In genomic region chr11:60178005-60178404, GRCm38 (mm10) we compare ENCODE assay signal across 8 mouse cellular contexts. TPM values are rescaled to one million over a fixed set of nuclear protein-coding genes. Genes with fewer than 3 reads are reported as not detected.
DNase-seq lines count a peak whose midpoint lies in the region; ATAC-seq and TF ChIP-seq lines count a peak whose summit lies in the region.

No protein-coding gene starts in this region.

- H3K4me1 ChIP-seq in heart, embryonic 16.5 days (ENCODE audit: control insufficient read depth, insufficient read depth, low read length) = peaks cover 75% of the 10 kb centered on the region
- H3K4me1 ChIP-seq in embryonic facial prominence, embryonic 10.5 days = peaks cover 99% of the 10 kb centered on the region
- H3K4me1 ChIP-seq in forebrain, postnatal 0 days (ENCODE audit: insufficient read depth) = peaks cover 48% of the 10 kb centered on the region
- peaks cover 91% of the 10 kb centered on the region for H3K4me1 ChIP-seq in midbrain, embryonic 13.5 days (replicated peaks)
- H3K4me1 ChIP-seq in lung, adult 2 months (ENCODE audit: control insufficient read depth, insufficient read depth, low read length) = peaks cover 13% of the 10 kb centered on the region

- peak overlapping the region; percentile 99 for H3K27ac ChIP-seq in heart, embryonic 16.5 days (ENCODE audit: low read length)
- peak overlapping the region; percentile 93 for H3K27ac ChIP-seq in embryonic facial prominence, embryonic 10.5 days (replicated peaks)
- peak overlapping the region; percentile 99 for H3K27ac ChIP-seq in forebrain, postnatal 0 days (ENCODE audit: low read depth, low read length)
- H3K27ac ChIP-seq in midbrain, embryonic 13.5 days = peak overlapping the region; percentile 99

- intact Hi-C loops in heart, postnatal 36 days (cut with DNase I) = no loop called here

- no peak overlapping the region for H3K4me3 ChIP-seq in heart, embryonic 16.5 days (ENCODE audit: low read length)
- peak overlapping the region; percentile 80 for H3K4me3 ChIP-seq in embryonic facial prominence, embryonic 10.5 days
- peak overlapping the region; percentile 69; the same call in 1 of the 2 replicates for H3K4me3 ChIP-seq in forebrain, postnatal 0 days (ENCODE audit: low read depth, low read length)
- H3K4me3 ChIP-seq in midbrain, embryonic 13.5 days (replicated peaks) = peak overlapping the region; percentile 70
- H3K4me3 ChIP-seq in lung, adult 2 months (replicated peaks; ENCODE audit: extremely low read depth, low read depth, low read length) = no peak overlapping the region

- no peaks in the 10 kb centered on the region for H3K27me3 ChIP-seq in heart, embryonic 16.5 days (ENCODE audit: control insufficient read depth, insufficient read depth, low read length)
- H3K27me3 ChIP-seq in embryonic facial prominence, embryonic 10.5 days (replicated peaks; ENCODE audit: low read depth, poor library complexity, severe bottlenecking) = no peaks in the 10 kb centered on the region
- no peaks in the 10 kb centered on the region for H3K27me3 ChIP-seq in forebrain, postnatal 0 days (ENCODE audit: insufficient read depth, low read length)
- H3K27me3 ChIP-seq in midbrain, embryonic 13.5 days = no peaks in the 10 kb centered on the region

- no peak for TF ChIP-seq POLR2A in lung, adult 2 months (IDR thresholded peaks at IDR 0.05; ENCODE audit: borderline replicate concordance, extremely low read depth, low read depth, low read length)

- H3K9me3 ChIP-seq in heart, embryonic 16.5 days (replicated peaks; ENCODE audit: control insufficient read depth, low read length) = no peaks in the 10 kb centered on the region
- H3K9me3 ChIP-seq in embryonic facial prominence, embryonic 10.5 days = no peaks in the 10 kb centered on the region
- H3K9me3 ChIP-seq in forebrain, postnatal 0 days (ENCODE audit: low read length) = no peaks in the 10 kb centered on the region
- no peaks in the 10 kb centered on the region for H3K9me3 ChIP-seq in midbrain, embryonic 13.5 days

- WGBS in heart, embryonic 16.5 days = 52% methylated on average over 6 of the region's 6 CpGs
- WGBS in embryonic facial prominence, embryonic 10.5 days = 58% methylated on average over 6 of the region's 6 CpGs
- WGBS in forebrain, postnatal 0 days = 36% methylated on average over 6 of the region's 6 CpGs
- 57% methylated on average over 6 of the region's 6 CpGs for WGBS in midbrain, embryonic 13.5 days
- 62% methylated on average over 6 of the region's 6 CpGs for WGBS in lung, adult 2 months

- no peak for TF ChIP-seq CTCF in forebrain, postnatal 0 days (IDR thresholded peaks at IDR 0.05; ENCODE audit: low read depth)
- no peak for TF ChIP-seq CTCF in lung, adult 2 months (IDR thresholded peaks at IDR 0.05; ENCODE audit: insufficient read depth, low read length)

- peak overlapping the region; percentile 84 for H3K9ac ChIP-seq in heart, embryonic 16.5 days (ENCODE audit: low read length)
- H3K9ac ChIP-seq in forebrain, postnatal 0 days = peak overlapping the region; percentile 86
- H3K9ac ChIP-seq in midbrain, embryonic 13.5 days (replicated peaks) = peak overlapping the region; percentile 93

- no peak for ATAC-seq in heart, embryonic 16.5 days (replicated peaks; ENCODE audit: extremely low read depth, insufficient read depth, low FRiP score)
- ATAC-seq in forebrain, postnatal 0 days = no peak
- no peak for ATAC-seq in midbrain, embryonic 13.5 days

- no peaks in the 10 kb centered on the region for H3K36me3 ChIP-seq in heart, embryonic 16.5 days (ENCODE audit: control insufficient read depth, insufficient read depth)
- H3K36me3 ChIP-seq in embryonic facial prominence, embryonic 10.5 days (replicated peaks) = peaks cover 37% of the 10 kb centered on the region
- no peaks in the 10 kb centered on the region for H3K36me3 ChIP-seq in forebrain, postnatal 0 days (ENCODE audit: insufficient read depth)
- H3K36me3 ChIP-seq in midbrain, embryonic 13.5 days = no peaks in the 10 kb centered on the region

- DNase-seq in heart, postnatal 36 days = no peak
- no peak for DNase-seq in embryonic facial prominence, embryonic 10.5 days (ENCODE audit: low spot score)
- no peak for DNase-seq in forebrain, postnatal 0 days
- no peak for DNase-seq in spleen, adult 12 weeks (ENCODE audit: low spot score)
- DNase-seq in gastrocnemius, postnatal 4 days (ENCODE audit: low spot score in 2 of 2) = no peak
- DNase-seq in lung, adult 2 months = no peak

- 0 out of 2 replicates have a peak overlapping the region, but pooled peaks have one; percentile 18 for H3K4me2 ChIP-seq in heart, embryonic 16.5 days (ENCODE audit: low read depth, low read length)
- peak overlapping the region; percentile 94 for H3K4me2 ChIP-seq in forebrain, postnatal 0 days (ENCODE audit: low read depth)
- H3K4me2 ChIP-seq in midbrain, embryonic 13.5 days (replicated peaks) = peak overlapping the region; percentile 99

RNA-seq across cellular contexts. Expression of gene Srebf1, which starts 44.4 kb away (rescaled TPM):
- 36.1 and 47.0 TPM in 2 replicates for polyA plus RNA-seq in heart, embryonic 16.5 days (2015; fragmentation: Nextera tagmentation; extraction: Ambion mirVana)
- total RNA-seq in heart, postnatal 36 days (2021) = 10 to 100 TPM; 28.9 to 39.5 TPM
- polyA plus RNA-seq in embryonic facial prominence, embryonic 10.5 days (2016; fragmentation: Nextera tagmentation; extraction: Ambion mirVana) = 50.9 and 52.1 TPM in 2 replicates
- total RNA-seq in forebrain, postnatal 0 days (2014; rRNA removed) = 56.2 and 70.7 TPM in 2 replicates
- 28.9 and 32.8 TPM in 2 replicates for polyA plus RNA-seq in forebrain, postnatal 0 days (2015; fragmentation: Nextera tagmentation; extraction: Ambion mirVana)
- 38.5 and 46.0 TPM in 2 replicates for polyA plus RNA-seq in midbrain, embryonic 13.5 days (2015; fragmentation: Nextera tagmentation; extraction: Ambion mirVana)
- total RNA-seq in gastrocnemius, postnatal 4 days (2021) = 10 to 100 TPM; 48.6 to 53.1 TPM
- 206 and 236 TPM in 2 replicates for polyA plus RNA-seq in lung, adult 2 months (2012; rRNA removed)

Comparison
In these comparisons a context has a peak if more than half of its experiments do, and no peak if none do; other contexts are left out.
1. H3K4me2 ChIP-seq: peak in every context shown above with its lines; median percentile 99 in midbrain, embryonic 13.5 days; 94 in forebrain, postnatal 0 days; 18 in heart, embryonic 16.5 days.
2. H3K4me3 ChIP-seq: peak in embryonic facial prominence, embryonic 10.5 days (single experiment), forebrain, postnatal 0 days (single experiment) and midbrain, embryonic 13.5 days (single experiment); none in heart, embryonic 16.5 days (single experiment) and lung, adult 2 months (single experiment).
3. Peak in every context shown above with its lines, with median percentiles within 50 percentile points of each other: H3K27ac ChIP-seq and H3K9ac ChIP-seq.